Mouse (Mus musculus) embryonic facial prominence, embryonic 13.5 days (tissue): Measurements from ENCODE around the gene Wfikkn2. TPM values are rescaled to one million over a fixed set of nuclear protein-coding genes. Genes with fewer than 3 reads are reported as not detected.
"Not testable (repeated sequence)": the region's sequence is repeated elsewhere in the genome, so short reads cannot be mapped to it uniquely, and the experiment has no call there.

Source experiments
- ATAC-seq: fragments of 200-750 bp; cut with Nextera tagmentation; 2 replicates; pipeline ENCODE4 v1.8.0; 2017; ENCODE audit warnings: low read depth; ENCODE audit not compliant: insufficient number of reproducible peaks, insufficient read depth, low FRiP score, low TSS enrichment
- H3K27ac ChIP-seq: fragments of 300-500 bp; sonication (generic); 2 replicates; pipeline ENCODE4 v1.5.1; 2015; ENCODE audit warnings: moderate library complexity, mild to moderate bottlenecking, inconsistent platforms
- H3K27me3 ChIP-seq: fragments of 300-500 bp; sonication (generic); 2 replicates; pipeline ENCODE4 v1.6.1; 2015; ENCODE audit warnings: mild to moderate bottlenecking, inconsistent platforms
- H3K36me3 ChIP-seq: fragments of 300-500 bp; sonication (generic); 2 replicates; pipeline ENCODE4 v1.6.1; 2015; ENCODE audit warnings: mild to moderate bottlenecking, inconsistent platforms
- H3K4me1 ChIP-seq: fragments of 300-500 bp; sonication (generic); 2 replicates; pipeline ENCODE4 v1.6.1; 2015; ENCODE audit warnings: inconsistent platforms
- H3K4me2 ChIP-seq: fragments of 300-500 bp; sonication (generic); 2 replicates; pipeline ENCODE4 v1.6.1; 2015; ENCODE audit warnings: moderate library complexity, mild to moderate bottlenecking, inconsistent platforms
- H3K4me3 ChIP-seq: fragments of 300-500 bp; sonication (generic); 2 replicates; pipeline ENCODE4 v1.5.1; 2015; ENCODE audit warnings: mild to moderate bottlenecking, inconsistent platforms
- H3K9ac ChIP-seq: fragments of 300-500 bp; sonication (generic); 2 replicates; pipeline ENCODE4 v1.6.1; 2015; ENCODE audit warnings: mild to moderate bottlenecking, inconsistent platforms
- H3K9me3 ChIP-seq: fragments of 300-500 bp; sonication (generic); 2 replicates; pipeline ENCODE4 v1.6.1; 2016; ENCODE audit warnings: inconsistent platforms
- WGBS: fragments of 180-500 bp; shearing (Covaris S2); methylation state at CpG from one replicate; pipeline ENCODE4 v1.1.7; 2015; ENCODE audit warnings: mixed read lengths; 5-methylcytosine and 5-hydroxymethylcytosine counted together
- polyA plus RNA-seq: library from polyadenylated mRNA; unstranded; fragments of >200 nt; fragmentation: Nextera tagmentation; extraction: Ambion mirVana; gene quantifications from 2 replicates; pipeline ENCODE4 v1.2.1, GENCODE M21; 2015

The Wfikkn2 gene
- polyA plus RNA-seq, 1 experiment from 2014 or later, result 9.8 TPM

- H3K27me3 ChIP-seq, result no peaks in the 10 kb centered on the region
- no peaks in the 10 kb centered on the region for H3K9me3 ChIP-seq
- ATAC-seq, result no peak
- 92% methylated on average over 2 of the region's 2 CpGs for WGBS
- H3K36me3 ChIP-seq, result no peaks in the 10 kb centered on the region
- no peak overlapping the region for H3K27ac ChIP-seq
- no peak overlapping the region for H3K9ac ChIP-seq
- H3K4me1 ChIP-seq, result peaks cover 21% of the 10 kb centered on the region
- H3K4me2 ChIP-seq, result no peak overlapping the region
- no peak overlapping the region for H3K4me3 ChIP-seq
These were observed 29.9 kb upstream of the Wfikkn2 start for GRCm38 (mm10) chr11:94275686-94276085.

DNA sequence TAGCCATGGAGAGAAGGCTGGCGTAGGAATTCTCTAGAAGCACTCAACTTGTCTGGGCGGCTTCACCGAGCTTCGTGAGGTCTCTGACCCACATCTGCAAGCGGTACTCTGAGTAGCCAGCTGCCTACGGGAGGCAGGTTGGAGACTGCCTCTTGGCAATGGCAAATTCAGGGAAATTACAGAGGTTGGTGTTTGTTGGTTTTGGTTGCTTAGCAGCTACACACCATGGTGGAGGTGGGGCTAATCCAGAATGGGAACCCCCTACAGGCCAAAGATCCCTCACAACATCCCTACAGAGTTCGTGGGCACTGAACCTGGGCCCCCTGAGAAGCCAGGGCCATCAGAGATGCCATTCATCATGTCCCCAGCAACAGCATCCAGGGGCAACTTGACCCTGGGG, 29.4 kb upstream of the Wfikkn2 start:
- Histone ChIP-seq H3K9ac (no peak overlapping the region), H3K4me3 (no peak overlapping the region), H3K9me3 (no peaks in the 10 kb centered on the region), H3K4me2 (no peak overlapping the region), H3K27me3 (no peaks in the 10 kb centered on the region), H3K4me1 (peaks cover 16% of the 10 kb centered on the region), H3K36me3 (no peaks in the 10 kb centered on the region), H3K27ac (no peak overlapping the region)
- ATAC-seq, result no peak
- 76% methylated on average over 7 of the region's 7 CpGs for WGBS

GRCm38 (mm10) chr11:94274206-94274867, 28.5 kb upstream of the Wfikkn2 start:
- no peak overlapping the region for H3K27ac ChIP-seq
- no peaks in the 10 kb centered on the region for H3K27me3 ChIP-seq
- H3K4me3 ChIP-seq, result no peak overlapping the region
- no peaks in the 10 kb centered on the region for H3K36me3 ChIP-seq
- no peak overlapping the region for H3K4me2 ChIP-seq
- peaks cover 14% of the 10 kb centered on the region for H3K4me1 ChIP-seq
- H3K9ac ChIP-seq, result no peak overlapping the region
- H3K9me3 ChIP-seq, result no peaks in the 10 kb centered on the region
- ATAC-seq, result no peak
- WGBS, result 87% methylated on average over 10 of the region's 10 CpGs

- Histone ChIP-seq H3K4me3 (no peak overlapping the region), H3K36me3 (no peaks in the 10 kb centered on the region), H3K9me3 (no peaks in the 10 kb centered on the region), H3K27ac (no peak overlapping the region), H3K9ac (no peak overlapping the region), H3K4me1 (peaks cover 19% of the 10 kb centered on the region), H3K27me3 (no peaks in the 10 kb centered on the region), H3K4me2 (no peak overlapping the region)
- WGBS, result 90% methylated on average over 21 of the region's 21 CpGs
- no peak for ATAC-seq
These were observed 27.4 kb upstream of the Wfikkn2 start for GRCm38 (mm10) chr11:94272960-94273927.

DNA sequence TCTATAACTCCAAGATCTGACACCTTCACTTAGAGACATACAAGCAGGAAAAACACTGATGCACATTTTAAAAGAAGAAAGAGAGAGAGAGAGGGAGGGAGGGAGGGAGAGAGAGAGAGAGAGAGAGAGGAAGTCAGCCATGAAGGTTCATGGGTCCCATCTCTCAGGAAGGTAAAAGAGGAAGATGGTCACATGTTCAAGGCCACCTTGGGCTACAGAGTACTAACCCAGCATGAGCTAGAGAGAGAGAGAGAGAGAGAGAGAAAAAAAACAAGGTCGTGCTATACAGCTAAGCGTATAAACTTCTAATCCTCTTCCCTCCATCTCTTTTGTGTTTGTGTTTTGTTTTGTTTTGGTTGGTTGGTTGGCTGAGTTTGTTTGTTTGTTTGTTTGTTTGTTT, 25.2 kb upstream of the Wfikkn2 start:
- H3K4me2 ChIP-seq, result no peak overlapping the region
- ATAC-seq, result no peak
- H3K4me1 ChIP-seq, result peaks cover 16% of the 10 kb centered on the region; the same call in 1 of the 2 replicates
- no peak overlapping the region for H3K27ac ChIP-seq
- 84% methylated on average over 2 of the region's 2 CpGs for WGBS
- no peaks in the 10 kb centered on the region for H3K9me3 ChIP-seq
- H3K9ac ChIP-seq, result no peak overlapping the region
- H3K4me3 ChIP-seq, result no peak overlapping the region
- H3K27me3 ChIP-seq, result no peaks in the 10 kb centered on the region
- no peaks in the 10 kb centered on the region for H3K36me3 ChIP-seq

GRCm38 (mm10) chr11:94269906-94270305, 24.1 kb upstream of the Wfikkn2 start:
- Histone ChIP-seq H3K27me3 (no peaks in the 10 kb centered on the region), H3K9ac (no peak overlapping the region), H3K36me3 (no peaks in the 10 kb centered on the region), H3K9me3 (no peaks in the 10 kb centered on the region), H3K4me2 (no peak overlapping the region), H3K4me3 (no peak overlapping the region), H3K27ac (no peak overlapping the region), H3K4me1 (peaks cover 23% of the 10 kb centered on the region)
- ATAC-seq, result no peak
- WGBS, result 87% methylated on average over 7 of the region's 7 CpGs

GRCm38 (mm10) chr11:94268761-94269160, 23.0 kb upstream of the Wfikkn2 start:
- Histone ChIP-seq H3K27me3 (no peaks in the 10 kb centered on the region), H3K9me3 (no peaks in the 10 kb centered on the region), H3K4me3 (no peak overlapping the region), H3K9ac (no peak overlapping the region), H3K36me3 (no peaks in the 10 kb centered on the region), H3K4me2 (no peak overlapping the region), H3K27ac (0 out of 2 replicates have a peak overlapping the region, but pooled peaks have one; percentile 12), H3K4me1 (peaks cover 30% of the 10 kb centered on the region)
- no peak for ATAC-seq

DNA sequence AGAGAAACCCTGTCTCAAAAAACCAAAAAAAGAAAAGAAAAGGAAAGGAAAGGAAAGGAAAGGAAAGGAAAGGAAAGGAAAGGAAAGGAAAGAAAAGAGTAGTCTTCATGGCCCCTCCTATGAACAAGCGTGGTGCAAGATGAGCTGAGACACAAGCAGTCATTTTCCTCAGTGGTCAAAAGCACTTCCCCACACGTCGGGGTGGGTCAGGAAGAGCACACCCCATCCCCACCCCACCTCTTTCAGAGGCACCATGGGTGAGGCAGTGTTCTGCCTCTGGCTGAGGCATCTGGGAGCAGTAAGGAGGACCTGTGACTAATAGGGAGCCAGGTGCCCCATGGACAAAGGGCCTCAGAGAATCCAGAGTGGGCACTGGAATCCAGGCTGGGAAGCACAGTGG, 20.4 kb upstream of the Wfikkn2 start:
- not testable (repeated sequence) for ATAC-seq, H3K27ac ChIP-seq, H3K27me3 ChIP-seq, H3K4me3 ChIP-seq, H3K9ac ChIP-seq, H3K4me2 ChIP-seq, H3K9me3 ChIP-seq, H3K36me3 ChIP-seq
- peaks cover 24% of the 10 kb centered on the region for H3K4me1 ChIP-seq
- 70% methylated on average over 3 of the region's 3 CpGs for WGBS

- ATAC-seq, result peak; percentile 71
- H3K4me3 ChIP-seq, result peak overlapping the region; percentile 33
- H3K9me3 ChIP-seq, result no peaks in the 10 kb centered on the region
- H3K27me3 ChIP-seq, result no peaks in the 10 kb centered on the region
- peak overlapping the region; percentile 63 for H3K4me2 ChIP-seq
- peaks cover 24% of the 10 kb centered on the region for H3K4me1 ChIP-seq
- peak overlapping the region; percentile 60 for H3K9ac ChIP-seq
- 1% methylated on average over 18 of the region's 18 CpGs for WGBS
- no peaks in the 10 kb centered on the region for H3K36me3 ChIP-seq
- H3K27ac ChIP-seq, result peak overlapping the region; percentile 80
These were observed 19.5 kb upstream of the Wfikkn2 start for GRCm38 (mm10) chr11:94265134-94265785.

DNA sequence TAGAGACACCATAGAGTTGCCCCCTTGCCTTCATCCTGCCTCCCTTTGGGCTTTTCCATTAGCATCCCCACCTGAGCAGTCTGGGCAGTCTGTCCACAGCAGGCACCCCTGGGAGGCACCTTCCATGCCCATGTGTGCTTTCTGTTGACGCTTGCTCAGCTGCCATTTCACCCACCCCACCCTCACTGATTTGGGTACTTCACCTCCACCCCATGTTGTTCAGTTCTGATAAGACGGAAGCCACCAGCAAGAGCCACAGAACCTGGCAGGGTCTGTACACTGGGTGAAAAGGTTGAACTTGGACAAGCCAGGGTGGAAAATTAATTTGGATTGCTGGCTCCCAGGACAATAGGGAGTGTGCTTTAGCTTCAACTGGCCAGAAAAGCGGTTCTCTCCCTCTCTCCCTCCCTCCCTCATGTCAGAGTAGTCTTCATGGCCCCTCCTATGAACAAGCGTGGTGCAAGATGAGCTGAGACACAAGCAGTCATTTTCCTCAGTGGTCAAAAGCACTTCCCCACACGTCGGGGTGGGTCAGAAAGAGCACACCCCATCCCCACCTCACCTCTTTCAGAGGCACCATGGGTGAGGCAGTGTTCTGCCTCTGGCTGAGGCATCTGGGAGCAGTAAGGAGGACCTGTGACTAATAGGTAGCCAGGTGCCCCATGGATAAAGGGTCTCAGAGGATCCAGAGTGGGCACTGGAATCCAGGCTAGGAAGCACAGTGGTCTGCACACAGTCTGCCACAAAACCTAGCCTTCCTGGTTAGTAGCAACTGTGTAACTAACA, 16.0 kb upstream of the Wfikkn2 start:
- Histone ChIP-seq H3K4me2 (no peak overlapping the region), H3K9me3 (no peaks in the 10 kb centered on the region), H3K27ac (no peak overlapping the region), H3K4me1 (peaks cover 15% of the 10 kb centered on the region), H3K27me3 (no peaks in the 10 kb centered on the region), H3K9ac (no peak overlapping the region), H3K4me3 (no peak overlapping the region), H3K36me3 (no peaks in the 10 kb centered on the region)
- no peak for ATAC-seq
- 67% methylated on average over 6 of the region's 6 CpGs for WGBS

GRCm38 (mm10) chr11:94259814-94260213, 14.0 kb upstream of the Wfikkn2 start:
- H3K4me3 ChIP-seq, result no peak overlapping the region
- H3K36me3 ChIP-seq, result no peaks in the 10 kb centered on the region
- H3K4me2 ChIP-seq, result no peak overlapping the region
- no peaks in the 10 kb centered on the region for H3K9me3 ChIP-seq
- H3K27me3 ChIP-seq, result no peaks in the 10 kb centered on the region
- no peak for ATAC-seq
- no peak overlapping the region for H3K9ac ChIP-seq
- 58% methylated on average over 4 of the region's 4 CpGs for WGBS
- peaks cover 13% of the 10 kb centered on the region for H3K4me1 ChIP-seq
- no peak overlapping the region for H3K27ac ChIP-seq
